Mouse (Mus musculus) C2C12 (cell line): ENCODE measurements at regions not wholly inside any gene's neighbourhood (a gene's known extent, or its start where the extent isn't known, plus 50 kb on each side); places are given as distances from the start of the nearest gene placed in this dataset.

Source experiments
- CTCF ChIP-seq: IDR thresholded peaks from one replicate; pipeline ENCODE4 v1.5.1; 2011; ENCODE audit not compliant: control insufficient read depth, insufficient read depth, insufficient read length
- MAX ChIP-seq: IDR thresholded peaks from one replicate; pipeline ENCODE4 v1.6.1; 2011; ENCODE audit warnings: mild to moderate bottlenecking, control low read depth
- MYOD1 ChIP-seq: IDR thresholded peaks from one replicate; pipeline ENCODE4 v1.6.1; 2011; ENCODE audit warnings: low read depth; ENCODE audit not compliant: control insufficient read depth, insufficient read length
- USF1 ChIP-seq: IDR thresholded peaks from one replicate; pipeline ENCODE4 v1.6.1; 2011; ENCODE audit warnings: low read depth, mild to moderate bottlenecking, control low read depth, moderate library complexity

DNA sequence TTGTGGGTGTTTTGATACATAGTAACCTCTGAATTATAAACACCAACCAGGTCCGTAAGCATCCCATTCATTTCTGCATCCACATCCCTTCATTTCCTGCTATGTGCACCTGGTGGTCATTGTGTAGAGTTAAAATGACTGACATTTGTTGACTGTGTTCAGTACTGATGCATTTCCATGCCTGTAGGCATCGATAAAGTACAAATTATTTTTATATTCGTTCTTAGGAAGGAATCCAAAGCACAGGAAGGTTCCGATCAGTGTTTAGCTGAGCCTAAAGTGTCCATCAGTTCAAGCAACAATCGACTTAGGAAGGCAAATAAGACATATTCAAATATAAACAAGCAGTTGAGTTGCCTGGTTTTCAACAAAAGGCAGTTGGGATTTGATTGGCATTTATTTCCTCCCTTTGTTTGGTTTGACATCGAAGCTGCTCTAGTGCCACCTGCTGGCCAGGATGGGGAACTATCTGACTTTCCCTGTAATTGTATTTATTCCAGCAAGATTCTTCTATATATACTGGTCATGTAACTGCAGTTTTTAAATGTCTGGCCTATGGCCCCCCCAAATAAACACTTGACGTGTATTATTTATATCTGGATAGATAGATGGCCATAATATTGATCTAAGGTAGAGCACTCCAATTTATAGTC, 64.6 kb upstream of the Osbpl8 start:
- TF ChIP-seq CTCF (peak; percentile 13), MYOD1 (no peak), USF1 (no peak), MAX (no peak)
